Mouse (Mus musculus) cerebellum, adult 2 months (tissue): ENCODE results near the gene Slc4a5. TPM values are rescaled to one million over a fixed set of nuclear protein-coding genes. Genes with fewer than 3 reads are reported as not detected.
A peak's percentile ranks its signal among the peaks of the same experiment; 100 is the strongest.
"Not testable (repeated sequence)": the region's sequence is repeated elsewhere in the genome, so short reads cannot be mapped to it uniquely, and the experiment has no call there.

Experiments
- DNase-seq, 2 experiments: peaks; one replicate each; pipeline ENCODE4 v3.0.0; 2021
- H3K27ac ChIP-seq: fragments of 200-500 bp; 2 replicates; pipeline ENCODE4 v1.5.1; 2012; ENCODE audit warnings: low read length, control low read depth, inconsistent platforms; ENCODE audit not compliant: insufficient read depth
- H3K27me3 ChIP-seq: fragments of 200-500 bp; 2 replicates; pipeline ENCODE4 v1.6.1; 2012; ENCODE audit warnings: inconsistent platforms, mild to moderate bottlenecking, low read length, moderate library complexity; ENCODE audit not compliant: control insufficient read depth, insufficient read depth
- H3K4me1 ChIP-seq: fragments of 200-500 bp; 2 replicates; pipeline ENCODE4 v1.6.1; 2011; ENCODE audit warnings: low read length; ENCODE audit not compliant: control insufficient read depth, insufficient read depth
- H3K4me3 ChIP-seq: fragments of 200-500 bp; replicated peaks from 2 replicates; pipeline ENCODE3; 2011; ENCODE audit warnings: mild to moderate bottlenecking, low read depth, low read length, control low read depth; ENCODE audit not compliant: insufficient read depth
- CTCF ChIP-seq: fragments of 200-500 bp; IDR thresholded peaks from 2 replicates; pipeline ENCODE4 v1.5.1; 2011; ENCODE audit warnings: low read depth, mild to moderate bottlenecking, control low read depth, low read length, moderate library complexity, borderline replicate concordance; ENCODE audit not compliant: insufficient read depth
- POLR2A ChIP-seq: fragments of 200-500 bp; IDR thresholded peaks from 2 replicates; pipeline ENCODE4 v1.6.1; 2011; ENCODE audit warnings: low read length, control low read depth, borderline replicate concordance; ENCODE audit not compliant: insufficient read depth
- WGBS: fragments of 180-500 bp; shearing (Covaris S2); methylation state at CpG from one replicate; pipeline ENCODE4 v1.1.7; 2018; 5-methylcytosine and 5-hydroxymethylcytosine counted together
- polyA plus RNA-seq: library from polyadenylated mRNA; depleted of rRNA; stranded (reverse); fragments of >200 nt; gene quantifications from 2 replicates; pipeline ENCODE4 v1.2.3, GENCODE M21; 2012

Slc4a5 gene
- polyA plus RNA-seq, 1 experiment, result 2.8 TPM

GRCm38 (mm10) chr6:83326394-83326736, 106.7 kb downstream of the Slc4a5 start:
- no peak for DNase-seq
- 3% methylated on average over 6 of the region's 6 CpGs for WGBS
- no peaks in the 10 kb centered on the region for H3K4me1 ChIP-seq
- H3K4me3 ChIP-seq, result peak overlapping the region; percentile 92
- no peaks in the 10 kb centered on the region for H3K27me3 ChIP-seq
- H3K27ac ChIP-seq, result 0 out of 2 replicates have a peak overlapping the region, but pooled peaks have one; percentile 3
- TF ChIP-seq POLR2A, result no peak
- TF ChIP-seq CTCF, result no peak

- H3K4me1 ChIP-seq, result no peaks in the 10 kb centered on the region
- H3K4me3 ChIP-seq, result peak overlapping the region; percentile 92
- no peak for TF ChIP-seq POLR2A
- TF ChIP-seq CTCF, result no peak
- H3K27ac ChIP-seq, result no peak overlapping the region
- no peaks in the 10 kb centered on the region for H3K27me3 ChIP-seq
- no peak for DNase-seq
- 50% methylated on average over 6 of the region's 6 CpGs for WGBS
Observed at GRCm38 (mm10) chr6:83326761-83327160, 107.1 kb downstream of the Slc4a5 start.

- no peak for DNase-seq
- Histone ChIP-seq H3K4me1 (no peaks in the 10 kb centered on the region), H3K27me3 (no peaks in the 10 kb centered on the region), H3K4me3 (no peak overlapping the region), H3K27ac (no peak overlapping the region)
- 77% methylated on average over 3 of the region's 3 CpGs for WGBS
- TF ChIP-seq POLR2A (no peak), CTCF (no peak)
Observed at GRCm38 (mm10) chr6:83327591-83328190, 108.1 kb downstream of the Slc4a5 start.

- 26% methylated on average over 3 of the region's 3 CpGs for WGBS
- H3K4me1 ChIP-seq, result peaks cover 7% of the 10 kb centered on the region
- no peak for TF ChIP-seq POLR2A
- TF ChIP-seq CTCF, result no peak
- no peaks in the 10 kb centered on the region for H3K27me3 ChIP-seq
- H3K4me3 ChIP-seq, result no peak overlapping the region
- H3K27ac ChIP-seq, result no peak overlapping the region
- DNase-seq, result peak; percentile 66 to 70
Observed at GRCm38 (mm10) chr6:83341387-83341786, 121.8 kb downstream of the Slc4a5 start.

GRCm38 (mm10) chr6:83342957-83343356, 123.3 kb downstream of the Slc4a5 start:
- H3K27me3 ChIP-seq, result no peaks in the 10 kb centered on the region
- DNase-seq, result peak; percentile 46 to 53
- no peak overlapping the region for H3K4me3 ChIP-seq
- no peak overlapping the region for H3K27ac ChIP-seq
- H3K4me1 ChIP-seq, result peaks cover 7% of the 10 kb centered on the region
- TF ChIP-seq CTCF, result no peak
- 33% methylated on average over 2 of the region's 2 CpGs for WGBS

GRCm38 (mm10) chr6:83345285-83345684, 125.7 kb downstream of the Slc4a5 start:
- WGBS, result 83% methylated on average over 8 of the region's 8 CpGs
- not testable (repeated sequence) for DNase-seq

GRCm38 (mm10) chr6:83347916-83348315, 128.3 kb downstream of the Slc4a5 start:
- 61% methylated on average over 3 of the region's 3 CpGs for WGBS
- DNase-seq, result no peak
- Histone ChIP-seq H3K4me1 (peaks cover 22% of the 10 kb centered on the region), H3K27me3 (no peaks in the 10 kb centered on the region), H3K27ac (no peak overlapping the region), H3K4me3 (no peak overlapping the region)
- TF ChIP-seq CTCF (no peak), POLR2A (no peak)

More at GRCm38 (mm10) chr6:83345285-83345684, 125.7 kb downstream of the Slc4a5 start:
- not testable (repeated sequence) for H3K27ac ChIP-seq, H3K27me3 ChIP-seq, H3K4me3 ChIP-seq
- H3K4me1 ChIP-seq, result peaks cover 10% of the 10 kb centered on the region

GRCm38 (mm10) chr6:83348873-83349272, 129.2 kb downstream of the Slc4a5 start, which contains the start of gene Bola3:
TSS of gene Bola3 (plus strand) at chr6:83349147.
- 29% methylated on average over 6 of the region's 6 CpGs for WGBS
- peaks cover 22% of the 10 kb centered on the region for H3K4me1 ChIP-seq
- peak within 1 kb of the TSS; percentile 81 for H3K4me3 ChIP-seq
- no peak for DNase-seq
- TF ChIP-seq CTCF, result no peak
- no peak for TF ChIP-seq POLR2A
- H3K27me3 ChIP-seq, result no peaks in the 10 kb centered on the region
- H3K27ac ChIP-seq, result peak within 1 kb of the TSS; percentile 76
